Mouse (Mus musculus) embryonic facial prominence, embryonic 12.5 days (tissue): ENCODE measurements around the gene Svs4. TPM values are rescaled to one million over a fixed set of nuclear protein-coding genes. Genes with fewer than 3 reads are reported as not detected.
"Not testable (repeated sequence)": the region's sequence is repeated elsewhere in the genome, so short reads cannot be mapped to it uniquely, and the experiment has no call there.

Experiments used
- ATAC-seq: fragments of 200-750 bp; cut with Nextera tagmentation; 2 replicates; pipeline ENCODE4 v1.8.0; 2017; ENCODE audit not compliant: insufficient number of reproducible peaks, insufficient read depth, low FRiP score, low TSS enrichment
- H3K27ac ChIP-seq: fragments of 300-500 bp; sonication (generic); 2 replicates; pipeline ENCODE4 v1.5.1; 2016; ENCODE audit warnings: mild to moderate bottlenecking
- H3K27me3 ChIP-seq: fragments of 300-500 bp; sonication (generic); 2 replicates; pipeline ENCODE4 v1.6.1; 2016; ENCODE audit warnings: mild to moderate bottlenecking, moderate library complexity
- H3K36me3 ChIP-seq: fragments of 300-500 bp; sonication (generic); 2 replicates; pipeline ENCODE4 v1.6.1; 2016; ENCODE audit warnings: mild to moderate bottlenecking
- H3K4me1 ChIP-seq: fragments of 300-500 bp; sonication (generic); 2 replicates; pipeline ENCODE4 v1.6.1; 2016
- H3K4me2 ChIP-seq: fragments of 300-500 bp; sonication (generic); replicated peaks from 2 replicates; pipeline ENCODE4 v1.6.1; 2016; ENCODE audit warnings: mild to moderate bottlenecking, moderate library complexity
- H3K4me3 ChIP-seq: fragments of 300-500 bp; sonication (generic); 2 replicates; pipeline ENCODE4 v1.5.1; 2016; ENCODE audit warnings: mild to moderate bottlenecking
- H3K9ac ChIP-seq: fragments of 300-500 bp; sonication (generic); 2 replicates; pipeline ENCODE4 v1.6.1; 2016; ENCODE audit warnings: mild to moderate bottlenecking, moderate library complexity
- H3K9me3 ChIP-seq: fragments of 300-500 bp; sonication (generic); 2 replicates; pipeline ENCODE4 v1.6.1; 2016; ENCODE audit warnings: mild to moderate bottlenecking, moderate library complexity
- WGBS: fragments of 180-500 bp; shearing (Covaris S2); methylation state at CpG from one replicate; pipeline ENCODE4 v1.1.7; 2016; 5-methylcytosine and 5-hydroxymethylcytosine counted together
- polyA plus RNA-seq: library from polyadenylated mRNA; unstranded; fragments of >200 nt; fragmentation: Nextera tagmentation; extraction: Ambion mirVana; gene quantifications from 2 replicates; pipeline ENCODE4 v1.2.1, GENCODE M21; 2016

Svs4 gene
- not detected in 2 replicates for polyA plus RNA-seq

DNA sequence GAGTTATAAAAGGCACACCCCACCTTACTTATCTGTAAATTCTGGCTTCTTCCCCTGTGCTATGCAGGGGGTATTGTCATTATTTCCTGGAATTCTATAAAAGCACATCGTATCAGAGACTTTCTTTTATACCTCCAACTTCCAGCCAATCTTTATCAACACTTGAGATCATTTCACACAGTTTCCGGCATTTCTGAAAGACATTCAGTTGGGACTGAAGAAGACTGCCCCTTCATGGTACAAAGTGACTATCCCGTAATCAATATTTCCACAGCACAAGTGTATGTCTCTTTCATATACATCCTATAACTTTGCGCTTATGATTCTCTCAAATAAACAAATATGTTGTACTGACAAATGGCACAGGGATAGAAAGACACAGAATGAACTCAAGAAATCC is at the start of gene Svs4:
TSS of gene Svs4 (minus strand) at position 101 of the 400 bp plus-strand sequence.
- H3K4me3 ChIP-seq = no peak within 1 kb of the TSS
- 89% methylated on average over 4 of the region's 4 CpGs for WGBS
- H3K4me2 ChIP-seq = no peak within 1 kb of the TSS
- no peak within 1 kb of the TSS for H3K27ac ChIP-seq
- H3K4me1 ChIP-seq = no peaks in the 10 kb centered on the region
- H3K9ac ChIP-seq = no peak within 1 kb of the TSS
- no peaks in the 10 kb centered on the region for H3K27me3 ChIP-seq
- ATAC-seq = no peak
- no peaks in the 10 kb centered on the region for H3K9me3 ChIP-seq
- H3K36me3 ChIP-seq = no peaks in the 10 kb centered on the region

DNA sequence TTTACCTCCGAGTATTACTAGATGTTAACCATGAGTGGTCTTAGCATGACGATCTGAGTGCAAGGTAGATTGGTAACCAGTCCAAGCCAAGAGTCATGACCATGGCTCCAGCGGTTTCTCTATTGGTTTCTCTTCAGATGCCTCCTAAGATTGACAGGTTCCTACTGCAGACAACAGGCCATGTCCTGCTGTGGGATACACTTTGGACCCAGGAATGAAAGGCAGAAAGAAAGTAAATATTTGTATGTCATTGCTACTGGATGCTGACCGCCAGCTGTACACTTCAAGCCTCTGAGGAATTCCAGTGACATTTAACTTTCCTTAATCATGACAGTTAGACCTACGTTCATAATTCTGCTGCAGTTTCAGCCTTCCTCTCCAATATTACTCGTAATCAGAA is 42.7 kb upstream of the Svs4 start:
- ATAC-seq = no peak
- 85% methylated on average over 6 of the region's 6 CpGs for WGBS
- no peak overlapping the region for H3K27ac ChIP-seq

DNA sequence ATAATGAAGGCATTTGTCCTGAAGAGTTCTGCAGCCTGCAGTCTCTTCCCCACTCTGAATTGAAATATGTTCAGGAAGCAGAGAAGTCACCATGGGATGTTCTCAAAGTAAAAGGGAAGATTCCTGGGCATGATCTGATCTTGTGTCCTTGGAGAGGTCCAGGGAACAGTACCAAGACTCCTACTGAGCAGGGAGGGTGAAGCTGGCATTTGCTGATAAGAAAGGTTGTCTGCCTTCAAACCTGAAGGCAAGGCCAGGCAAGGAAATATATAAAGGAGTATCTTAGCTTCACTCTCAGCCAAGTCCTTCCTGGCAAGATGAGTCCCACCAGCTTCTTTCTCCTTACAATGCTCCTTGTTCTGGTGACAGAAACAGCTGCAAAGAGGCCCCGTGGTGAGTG is 38.2 kb upstream of the Svs4 start, which contains the start of gene Svs6:
TSS of gene Svs6 (plus strand) at position 301 of the 400 bp plus-strand sequence.
- H3K4me2 ChIP-seq, H3K36me3 ChIP-seq, H3K27me3 ChIP-seq, H3K4me1 ChIP-seq, H3K27ac ChIP-seq, H3K4me3 ChIP-seq, H3K9me3 ChIP-seq, ATAC-seq, H3K9ac ChIP-seq: not testable (repeated sequence)
- WGBS = 77% methylated on average over 1 of the region's 1 CpGs

More for the DNA sequence above, 42.7 kb upstream of the Svs4 start:
- H3K4me2 ChIP-seq = no peak overlapping the region
- H3K4me3 ChIP-seq = no peak overlapping the region
- H3K9me3 ChIP-seq = no peaks in the 10 kb centered on the region
- H3K36me3 ChIP-seq = no peaks in the 10 kb centered on the region
- no peaks in the 10 kb centered on the region for H3K4me1 ChIP-seq
- H3K27me3 ChIP-seq = no peaks in the 10 kb centered on the region
- no peak overlapping the region for H3K9ac ChIP-seq

DNA sequence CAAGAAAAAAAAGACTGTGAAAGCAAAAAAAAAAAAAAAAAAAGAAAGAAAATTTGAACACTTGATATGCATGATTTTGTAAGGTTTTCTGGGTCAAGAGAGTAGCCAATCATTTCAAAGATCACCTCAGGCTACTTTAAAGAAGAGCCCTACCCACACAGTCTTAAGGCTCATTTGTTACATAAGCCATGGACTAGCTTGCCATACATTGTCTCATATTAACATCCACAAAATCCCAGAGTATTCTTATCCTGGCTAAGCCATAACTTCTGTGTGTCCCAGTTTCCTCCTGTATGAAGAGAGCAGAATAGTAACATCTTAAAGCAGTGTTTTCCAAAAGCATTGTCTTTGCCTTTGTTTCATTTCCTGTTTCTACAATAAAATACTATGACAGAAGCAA is 37.2 kb upstream of the Svs4 start:
- H3K4me3 ChIP-seq, H3K36me3 ChIP-seq, H3K27me3 ChIP-seq, ATAC-seq, H3K9ac ChIP-seq, H3K27ac ChIP-seq, H3K9me3 ChIP-seq, H3K4me1 ChIP-seq, H3K4me2 ChIP-seq: not testable (repeated sequence)

- Histone ChIP-seq H3K36me3 (no peaks in the 10 kb centered on the region), H3K9ac (no peak overlapping the region), H3K27ac (no peak overlapping the region), H3K4me3 (no peak overlapping the region), H3K4me2 (no peak overlapping the region), H3K4me1 (no peaks in the 10 kb centered on the region), H3K27me3 (no peaks in the 10 kb centered on the region), H3K9me3 (no peaks in the 10 kb centered on the region)
- WGBS = 81% methylated on average over 5 of the region's 5 CpGs
- no peak for ATAC-seq
Measured at GRCm38 (mm10) chr2:164312599-164312998, 34.3 kb upstream of the Svs4 start.

- not testable (repeated sequence) for H3K9ac ChIP-seq, H3K4me1 ChIP-seq, H3K36me3 ChIP-seq, H3K9me3 ChIP-seq, H3K27ac ChIP-seq, ATAC-seq, H3K27me3 ChIP-seq, H3K4me2 ChIP-seq, H3K4me3 ChIP-seq
- WGBS = 74% methylated on average over 1 of the region's 1 CpGs
Measured at GRCm38 (mm10) chr2:164288968-164289367, 10.7 kb upstream of the Svs4 start, which contains the start of gene Svs3a. Gene Svs3a, plus strand, starts transcription at chr2:164289268.

DNA sequence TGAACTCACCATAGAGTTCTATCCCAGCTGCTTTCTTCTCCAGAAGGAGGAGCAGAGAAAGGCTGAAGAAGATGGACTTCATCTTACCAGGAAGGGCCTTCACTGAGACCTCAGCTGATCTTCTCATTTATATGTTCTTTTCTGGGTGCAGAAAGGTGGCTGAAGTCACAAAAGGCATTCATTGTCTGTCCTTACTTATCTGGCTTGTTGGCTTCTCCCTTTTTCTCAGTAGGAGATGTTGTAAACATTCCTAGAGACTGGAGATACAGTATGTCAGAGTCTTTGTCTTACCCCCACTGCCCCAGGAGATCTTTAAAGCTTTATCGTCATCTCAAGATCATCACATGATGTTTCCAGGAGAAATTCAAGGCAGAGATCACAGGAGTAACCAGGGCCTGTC is 21.7 kb downstream of the Svs4 start, which contains the start of gene Svs3b:
TSS of gene Svs3b (minus strand) at position 101 of the 400 bp plus-strand sequence.
- H3K27ac ChIP-seq, H3K9ac ChIP-seq, H3K27me3 ChIP-seq, H3K4me1 ChIP-seq, ATAC-seq, H3K4me2 ChIP-seq, H3K4me3 ChIP-seq, H3K9me3 ChIP-seq, H3K36me3 ChIP-seq: not testable (repeated sequence)
- WGBS = 81% methylated on average over 1 of the region's 1 CpGs

- no peaks in the 10 kb centered on the region for H3K36me3 ChIP-seq
- H3K27me3 ChIP-seq = 0 out of 2 replicates have a peak, but pooled peaks cover 3% of the 10 kb centered on the region
- no peak within 1 kb of the TSS for H3K4me2 ChIP-seq
- H3K4me1 ChIP-seq = no peaks in the 10 kb centered on the region
- H3K4me3 ChIP-seq = no peak within 1 kb of the TSS
- no peak within 1 kb of the TSS for H3K27ac ChIP-seq
- no peak for ATAC-seq
- no peak within 1 kb of the TSS for H3K9ac ChIP-seq
- no peaks in the 10 kb centered on the region for H3K9me3 ChIP-seq
- 88% methylated on average over 3 of the region's 3 CpGs for WGBS
Measured at GRCm38 (mm10) chr2:164238366-164238765, 39.9 kb downstream of the Svs4 start, which contains the start of gene Svs2. Gene Svs2, minus strand, starts transcription at chr2:164238466.

DNA sequence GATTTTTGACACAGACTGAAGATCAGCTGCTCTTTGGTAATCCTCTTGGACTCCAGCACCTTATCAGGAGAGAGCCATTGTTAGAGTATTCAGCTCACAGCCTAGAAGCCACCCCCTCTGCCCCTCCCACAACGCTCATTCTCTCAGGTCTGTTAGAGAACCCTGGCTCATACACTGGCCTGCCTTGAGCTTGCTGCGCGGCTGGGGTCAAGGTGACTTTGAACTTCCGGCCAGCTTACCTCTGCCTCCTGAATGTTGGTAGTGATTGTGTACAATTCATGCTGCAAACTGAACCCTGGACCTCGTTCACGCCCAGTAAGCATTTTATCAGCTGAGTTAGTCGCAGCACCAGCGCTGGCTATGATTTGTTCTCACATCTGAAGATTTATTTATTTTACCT is 45.6 kb downstream of the Svs4 start:
- Histone ChIP-seq H3K27me3 (no peaks in the 10 kb centered on the region), H3K4me2 (no peak overlapping the region), H3K4me1 (no peaks in the 10 kb centered on the region), H3K36me3 (no peaks in the 10 kb centered on the region), H3K9me3 (no peaks in the 10 kb centered on the region), H3K27ac (no peak overlapping the region), H3K4me3 (no peak overlapping the region), H3K9ac (no peak overlapping the region)
- no peak for ATAC-seq
- WGBS = 91% methylated on average over 8 of the region's 8 CpGs

DNA sequence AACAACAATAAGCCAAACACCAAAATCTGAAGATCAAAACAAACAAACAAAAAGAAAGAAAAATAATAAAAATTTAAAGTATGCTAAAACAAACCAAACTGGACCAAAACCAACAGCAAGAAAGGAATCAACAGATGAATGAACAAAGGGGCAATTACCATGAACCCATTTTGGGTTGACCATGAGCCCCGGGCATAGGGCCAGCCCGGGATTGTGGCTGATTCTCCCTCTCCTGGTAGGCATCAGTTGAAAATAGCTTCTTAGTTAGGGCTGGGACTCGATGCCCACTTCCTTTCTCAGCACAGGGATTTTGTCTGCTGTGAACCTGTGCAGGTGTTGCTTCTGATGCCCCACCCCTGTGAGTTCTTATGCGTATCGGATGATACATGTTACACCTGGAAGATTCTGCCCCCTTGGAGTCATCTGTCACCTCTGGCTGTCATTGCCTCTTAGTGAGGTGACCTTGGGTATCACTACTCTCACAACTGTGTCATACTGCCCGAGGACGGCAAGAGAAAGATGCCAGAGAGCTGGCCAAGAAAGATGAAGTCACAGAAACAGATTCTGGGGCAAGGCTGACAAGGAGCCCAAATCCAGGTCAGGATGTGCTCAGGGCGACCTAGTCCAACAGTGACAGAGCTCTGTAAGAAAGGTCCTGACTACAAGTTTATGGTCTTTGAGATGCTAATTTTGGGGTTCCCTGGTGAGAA is 49.7 kb downstream of the Svs4 start:
- Histone ChIP-seq H3K27me3 (no peaks in the 10 kb centered on the region), H3K36me3 (no peaks in the 10 kb centered on the region), H3K9me3 (no peaks in the 10 kb centered on the region), H3K9ac (no peak overlapping the region), H3K4me3 (no peak overlapping the region), H3K4me2 (no peak overlapping the region), H3K27ac (no peak overlapping the region), H3K4me1 (no peaks in the 10 kb centered on the region)
- no peak for ATAC-seq
- 85% methylated on average over 8 of the region's 8 CpGs for WGBS
